Mouse (Mus musculus): Measurements from ENCODE around the gene Efna2. TPM values are rescaled to one million over a fixed set of nuclear protein-coding genes. Genes with fewer than 3 reads are reported as not detected.

Efna2 gene
- polyA plus RNA-seq, 1 experiment from 2014 or later = 26.8 TPM

GRCm38 (mm10) chr10:80151211-80152034, 27.9 kb upstream of the Efna2 start:
- Histone ChIP-seq H3K27ac (peak overlapping the region; percentile 100), H3K4me3 (peak overlapping the region; percentile 97), H3K9me3 (no peaks in the 10 kb centered on the region), H3K4me1 (peaks cover 61% of the 10 kb centered on the region), H3K36me3 (peaks cover 66% of the 10 kb centered on the region), H3K4me2 (peak overlapping the region; percentile 98), H3K9ac (peak overlapping the region; percentile 96), H3K27me3 (no peaks in the 10 kb centered on the region)
- ATAC-seq (ENCODE audit: insufficient number of reproducible peaks, insufficient read depth, low FRiP score, low TSS enrichment, low read depth) = no peak
- WGBS = under 1% methylated on average over 26 of the region's 26 CpGs

DNA sequence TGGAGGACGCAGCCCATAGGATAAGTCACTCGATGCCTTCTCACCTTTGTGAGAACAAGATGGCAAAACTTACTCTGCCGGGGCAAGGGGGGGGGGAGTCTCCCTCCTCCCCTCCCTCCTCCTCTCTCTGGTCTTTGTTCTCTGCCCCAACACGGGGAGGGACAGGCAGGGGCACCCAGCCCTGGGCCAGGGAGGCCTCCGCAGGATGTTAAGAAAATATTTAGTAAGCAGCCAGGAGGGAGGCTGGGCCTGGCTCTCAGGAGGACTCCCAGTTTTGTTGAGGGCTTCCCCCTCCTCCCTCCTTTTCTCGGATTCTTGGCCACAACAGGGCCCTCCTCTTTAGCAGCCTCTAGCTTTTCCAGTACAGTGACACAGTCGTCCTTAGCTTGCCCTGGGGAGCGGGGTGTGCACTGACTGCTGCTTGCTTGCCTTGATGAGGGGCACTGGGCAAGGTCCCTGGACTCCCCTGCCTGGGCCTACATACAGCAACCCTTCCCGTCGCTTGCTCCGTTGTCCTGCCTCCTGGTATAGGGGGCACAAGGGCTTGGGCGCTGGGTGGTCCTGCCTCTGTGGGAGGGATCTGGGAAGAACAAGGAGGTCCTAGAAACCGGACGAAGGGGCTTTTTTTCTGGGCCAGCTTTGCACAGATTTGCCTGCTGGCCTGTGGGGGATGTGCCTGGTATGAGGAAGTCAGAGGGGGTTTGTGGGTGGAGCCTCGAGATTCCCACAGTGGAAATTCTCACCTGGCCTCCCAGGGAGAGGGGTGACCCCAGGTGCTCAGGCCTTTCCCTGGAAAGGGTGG, 27.0 kb upstream of the Efna2 start:
- Histone ChIP-seq H3K4me1 (peaks cover 63% of the 10 kb centered on the region), H3K27ac (peak overlapping the region; percentile 100), H3K9ac (peak overlapping the region; percentile 96), H3K4me3 (peak overlapping the region; percentile 97), H3K36me3 (peaks cover 67% of the 10 kb centered on the region), H3K9me3 (no peaks in the 10 kb centered on the region), H3K4me2 (peak overlapping the region; percentile 98), H3K27me3 (no peaks in the 10 kb centered on the region)
- no peak for ATAC-seq (ENCODE audit: insufficient number of reproducible peaks, insufficient read depth, low FRiP score, low TSS enrichment, low read depth)
- 2% methylated on average over 15 of the region's 15 CpGs for WGBS

GRCm38 (mm10) chr10:80152873-80153260, 26.4 kb upstream of the Efna2 start:
- no peaks in the 10 kb centered on the region for H3K9me3 ChIP-seq
- peaks cover 62% of the 10 kb centered on the region for H3K4me1 ChIP-seq
- peak overlapping the region; percentile 96 for H3K9ac ChIP-seq
- H3K27ac ChIP-seq = peak overlapping the region; percentile 100
- no peaks in the 10 kb centered on the region for H3K27me3 ChIP-seq
- peak overlapping the region; percentile 97 for H3K4me3 ChIP-seq
- ATAC-seq (ENCODE audit: insufficient number of reproducible peaks, insufficient read depth, low FRiP score, low TSS enrichment, low read depth) = no peak
- 40% methylated on average over 3 of the region's 3 CpGs for WGBS
- H3K36me3 ChIP-seq = peaks cover 71% of the 10 kb centered on the region
- H3K4me2 ChIP-seq = peak overlapping the region; percentile 98

- Histone ChIP-seq H3K27ac (peak overlapping the region; percentile 100), H3K9ac (peak overlapping the region; percentile 96; the same call in 1 of the 2 replicates), H3K4me1 (peaks cover 68% of the 10 kb centered on the region), H3K36me3 (peaks cover 71% of the 10 kb centered on the region), H3K27me3 (no peaks in the 10 kb centered on the region), H3K4me3 (peak overlapping the region; percentile 97; the same call in 1 of the 2 replicates), H3K9me3 (no peaks in the 10 kb centered on the region), H3K4me2 (peak overlapping the region; percentile 98)
- no peak for ATAC-seq (ENCODE audit: insufficient number of reproducible peaks, insufficient read depth, low FRiP score, low TSS enrichment, low read depth)
- 82% methylated on average over 19 of the region's 19 CpGs for WGBS
Observed at GRCm38 (mm10) chr10:80153713-80154112, 25.6 kb upstream of the Efna2 start.

DNA sequence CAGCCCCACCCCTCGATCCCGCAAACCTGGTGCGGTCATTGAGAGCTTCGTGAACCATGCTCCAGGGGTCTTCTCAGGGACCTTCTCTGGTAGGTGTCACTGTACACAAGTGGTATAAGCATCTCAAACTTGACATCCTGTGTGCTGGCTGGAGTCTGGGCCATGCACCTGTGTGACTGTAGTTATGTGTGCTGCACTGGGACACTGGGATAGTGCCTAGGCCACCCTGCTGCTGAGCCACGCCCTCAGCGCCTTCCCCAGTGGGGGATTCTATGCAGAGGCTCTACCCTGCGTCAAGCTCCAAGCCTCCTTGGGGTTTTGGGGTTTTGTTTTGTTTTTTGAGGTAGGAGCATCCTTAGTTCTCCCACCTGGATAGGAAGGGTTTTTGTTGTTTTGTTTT, 24.9 kb upstream of the Efna2 start:
- H3K36me3 ChIP-seq = peaks cover 71% of the 10 kb centered on the region
- H3K4me1 ChIP-seq = peaks cover 75% of the 10 kb centered on the region
- 0 out of 2 replicates have a peak overlapping the region, but pooled peaks have one; percentile 0 for H3K4me3 ChIP-seq
- ATAC-seq (ENCODE audit: insufficient number of reproducible peaks, insufficient read depth, low FRiP score, low TSS enrichment, low read depth) = no peak
- WGBS = 81% methylated on average over 7 of the region's 7 CpGs
- H3K4me2 ChIP-seq = no peak overlapping the region
- no peaks in the 10 kb centered on the region for H3K27me3 ChIP-seq
- peak overlapping the region; percentile 40; the same call in 1 of the 2 replicates for H3K27ac ChIP-seq
- H3K9ac ChIP-seq = peak overlapping the region; percentile 96; the same call in 1 of the 2 replicates
- H3K9me3 ChIP-seq = no peaks in the 10 kb centered on the region

GRCm38 (mm10) chr10:80155277-80155676, 24.0 kb upstream of the Efna2 start:
- Histone ChIP-seq H3K4me2 (0 out of 2 replicates have a peak overlapping the region, but pooled peaks have one; percentile 9), H3K27ac (peak overlapping the region; percentile 40; the same call in 1 of the 2 replicates), H3K9me3 (no peaks in the 10 kb centered on the region), H3K4me3 (no peak overlapping the region), H3K9ac (peak overlapping the region; percentile 32), H3K27me3 (no peaks in the 10 kb centered on the region), H3K4me1 (peaks cover 80% of the 10 kb centered on the region), H3K36me3 (peaks cover 67% of the 10 kb centered on the region)
- WGBS = 27% methylated on average over 1 of the region's 1 CpGs
- ATAC-seq (ENCODE audit: insufficient number of reproducible peaks, insufficient read depth, low FRiP score, low TSS enrichment, low read depth) = no peak

DNA sequence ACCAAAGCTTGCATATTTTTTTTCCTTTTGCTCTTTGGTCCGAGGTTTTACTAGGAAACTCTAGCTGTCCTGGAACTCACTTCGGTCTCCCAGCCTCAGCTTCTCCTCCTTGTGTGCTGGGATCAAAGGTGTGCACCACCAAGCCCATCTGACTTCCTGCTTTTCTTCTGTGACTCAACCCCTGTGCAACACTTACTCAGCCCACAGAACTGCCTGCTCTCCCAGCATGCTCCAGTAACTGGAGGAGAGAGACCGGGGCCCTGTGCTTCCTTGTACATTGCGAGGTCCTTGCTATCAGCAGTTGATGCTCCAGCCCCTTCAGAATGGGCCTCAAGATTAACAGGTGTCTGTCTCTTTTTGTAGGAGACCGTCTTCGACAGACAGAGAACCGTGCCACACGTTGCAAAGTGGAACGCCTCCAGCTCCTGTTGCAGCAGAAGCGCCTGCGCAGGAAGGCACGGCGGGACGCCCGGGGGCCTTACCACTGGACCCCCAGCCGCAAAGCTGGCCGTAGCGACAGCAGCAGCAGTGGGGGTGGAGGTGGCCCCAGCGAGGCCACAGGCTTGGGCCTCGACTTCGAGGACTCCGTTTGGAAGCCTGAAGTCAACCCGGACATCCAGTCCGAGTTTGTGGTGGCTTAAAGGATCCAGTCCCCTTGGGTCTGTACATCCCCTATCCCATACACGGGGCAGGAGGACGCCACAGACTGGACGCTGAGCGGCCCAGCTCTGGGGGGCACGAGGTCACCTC, 23.1 kb upstream of the Efna2 start:
- H3K4me3 ChIP-seq = no peak overlapping the region
- WGBS = 79% methylated on average over 29 of the region's 29 CpGs
- H3K4me1 ChIP-seq = peaks cover 89% of the 10 kb centered on the region
- no peak for ATAC-seq (ENCODE audit: insufficient number of reproducible peaks, insufficient read depth, low FRiP score, low TSS enrichment, low read depth)
- H3K36me3 ChIP-seq = peaks cover 65% of the 10 kb centered on the region
- H3K9me3 ChIP-seq = no peaks in the 10 kb centered on the region
- H3K27ac ChIP-seq = peak overlapping the region; percentile 35
- H3K27me3 ChIP-seq = no peaks in the 10 kb centered on the region
- no peak overlapping the region for H3K4me2 ChIP-seq
- peak overlapping the region; percentile 37; the same call in 1 of the 2 replicates for H3K9ac ChIP-seq

GRCm38 (mm10) chr10:80156752-80157053, 22.6 kb upstream of the Efna2 start:
- peak overlapping the region; percentile 35 for H3K27ac ChIP-seq
- peaks cover 93% of the 10 kb centered on the region for H3K4me1 ChIP-seq
- H3K36me3 ChIP-seq = peaks cover 60% of the 10 kb centered on the region
- peak overlapping the region; percentile 16; the same call in 1 of the 2 replicates for H3K4me2 ChIP-seq
- H3K4me3 ChIP-seq = no peak overlapping the region
- ATAC-seq (ENCODE audit: insufficient number of reproducible peaks, insufficient read depth, low FRiP score, low TSS enrichment, low read depth) = no peak
- 0 out of 2 replicates have a peak overlapping the region, but pooled peaks have one; percentile 51 for H3K9ac ChIP-seq
- no peaks in the 10 kb centered on the region for H3K9me3 ChIP-seq
- 53% methylated on average over 7 of the region's 7 CpGs for WGBS
- H3K27me3 ChIP-seq = no peaks in the 10 kb centered on the region

- Histone ChIP-seq H3K27me3 (no peaks in the 10 kb centered on the region), H3K9me3 (no peaks in the 10 kb centered on the region), H3K9ac (peak overlapping the region; percentile 51; the same call in 1 of the 2 replicates), H3K4me3 (no peak overlapping the region), H3K27ac (peak overlapping the region; percentile 35), H3K4me1 (peaks cover 93% of the 10 kb centered on the region), H3K36me3 (peaks cover 53% of the 10 kb centered on the region), H3K4me2 (peak overlapping the region; percentile 16; the same call in 1 of the 2 replicates)
- ATAC-seq (ENCODE audit: insufficient number of reproducible peaks, insufficient read depth, low FRiP score, low TSS enrichment, low read depth) = no peak
- WGBS = 59% methylated on average over 15 of the region's 15 CpGs
Observed at GRCm38 (mm10) chr10:80157141-80157929, 21.9 kb upstream of the Efna2 start.

DNA sequence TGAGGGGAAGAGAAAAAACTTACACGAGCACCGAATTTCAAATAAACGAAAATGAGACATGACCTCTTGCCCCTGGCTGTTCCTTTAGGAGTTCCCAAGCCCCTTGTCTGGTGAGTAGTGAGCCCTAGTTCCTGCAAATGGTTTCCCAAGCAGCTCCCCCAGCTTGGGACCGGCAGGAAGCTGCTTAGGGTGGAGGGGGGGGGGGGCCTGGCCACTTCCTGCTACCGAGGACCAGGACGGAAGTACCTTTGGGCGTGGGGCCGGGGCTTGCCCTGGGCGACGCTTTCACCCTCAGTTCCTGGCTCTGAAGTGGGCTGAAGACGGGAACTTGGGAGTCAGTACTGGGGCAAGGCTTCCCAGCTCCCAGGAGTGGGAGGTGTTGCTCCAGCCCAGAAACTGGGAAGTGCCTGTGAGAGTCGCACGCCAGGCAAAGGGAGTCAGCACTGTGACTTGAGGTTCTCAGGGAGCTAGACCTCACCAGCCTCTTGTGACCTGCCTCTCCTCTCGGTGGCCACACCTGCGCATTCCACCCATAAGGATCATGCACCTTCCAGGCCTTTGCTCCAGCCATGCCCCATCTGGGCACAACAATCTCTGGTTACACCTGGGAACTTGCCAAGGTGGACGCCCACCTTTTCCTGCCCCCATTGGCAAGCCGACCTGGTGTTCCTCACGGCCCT, 20.8 kb upstream of the Efna2 start:
- peak overlapping the region; percentile 47; the same call in 1 of the 2 replicates for H3K4me3 ChIP-seq
- WGBS = 12% methylated on average over 18 of the region's 18 CpGs
- H3K9me3 ChIP-seq = no peaks in the 10 kb centered on the region
- H3K36me3 ChIP-seq = peaks cover 42% of the 10 kb centered on the region
- peaks cover 91% of the 10 kb centered on the region for H3K4me1 ChIP-seq
- H3K9ac ChIP-seq = peak overlapping the region; percentile 22; the same call in 1 of the 2 replicates
- H3K27me3 ChIP-seq = no peaks in the 10 kb centered on the region
- no peak for ATAC-seq (ENCODE audit: insufficient number of reproducible peaks, insufficient read depth, low FRiP score, low TSS enrichment, low read depth)
- peak overlapping the region; percentile 95 for H3K27ac ChIP-seq
- peak overlapping the region; percentile 76 for H3K4me2 ChIP-seq
